Mouse (Mus musculus) inflammation-experienced regulatory T-cells, adult 16 weeks (primary cell): Measurements from ENCODE around the gene Pxdc1. TPM values are rescaled to one million over a fixed set of nuclear protein-coding genes. Genes with fewer than 3 reads are reported as not detected.

Experiments used
- polyA plus RNA-seq: library from polyadenylated mRNA; unstranded; fragments of 100-300 nt; shearing (Covaris generic); gene quantifications from one replicate; pipeline ENCODE4 v1.2.1, GENCODE M21; 2017

The Pxdc1 gene
- polyA plus RNA-seq = 0.72 TPM

DNA sequence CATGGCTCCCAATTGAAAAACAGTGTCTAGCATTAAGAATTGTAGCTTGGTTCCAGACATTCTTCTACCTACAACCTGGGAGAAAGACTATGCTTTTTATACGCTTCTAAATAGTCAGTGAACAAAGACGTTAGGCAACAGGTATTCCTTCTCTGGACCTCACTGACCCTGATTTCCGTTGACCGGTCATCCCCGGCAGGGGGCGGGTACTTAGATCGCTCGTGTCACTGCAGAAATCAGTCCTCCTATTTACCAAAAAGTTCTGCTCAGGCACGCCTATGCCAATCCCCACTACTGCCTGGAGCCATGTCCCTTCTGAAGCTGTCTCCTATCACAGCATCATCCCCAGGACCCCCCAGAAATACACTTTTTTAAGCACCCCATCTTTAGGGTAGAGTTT, at the start of gene Pxdc1:
Gene Pxdc1 (minus strand): TSS at position 96 of the 400 bp plus-strand sequence.

Other genes with a start within 250 kb of the Pxdc1 start
- gene Fam50b, start 81.4 kb upstream of the Pxdc1 start, polyA plus RNA-seq = not detected
- gene Prpf4b, start 221.8 kb upstream of the Pxdc1 start, polyA plus RNA-seq = 127 TPM